12 mouse cellular contexts compared by ENCODE assay signal in genomic region chr10:96828581-96829246, GRCm38 (mm10).
A peak's percentile ranks its signal among the peaks of the same experiment; 100 is the strongest.
DNase-seq lines count a peak whose midpoint lies in the region; ATAC-seq and TF ChIP-seq lines count a peak whose summit lies in the region.
"Had no signal": no experiment of that assay in that cellular context is flagged by ENCODE, and none has a peak within 500 bp of the region (broad histone marks: within the 10 kb centered on the region; RNA-seq: fewer than 3 reads in every experiment).

No protein-coding gene starts in this region.

- peak; percentile 58; the same call in 1 of the 2 replicates for ATAC-seq in forebrain, embryonic 16.5 days
- ATAC-seq in forebrain, embryonic 15.5 days (replicated peaks), result no peak
- ATAC-seq in intestine, postnatal 0 days, result no peak
- ATAC-seq: inflammation-experienced regulatory T-cells, adult 6 months had no signal

- no peak for TF ChIP-seq CTCF in brain, embryonic 14.5 days (IDR thresholded peaks at IDR 0.05; ENCODE audit: borderline replicate concordance, extremely low read depth, insufficient read depth, insufficient read length)
- no peak for TF ChIP-seq CTCF in intestine, postnatal 0 days (IDR thresholded peaks at IDR 0.05; ENCODE audit: low read depth)

- TF ChIP-seq POLR2A in brain, embryonic 14.5 days (IDR thresholded peaks at IDR 0.05; ENCODE audit: borderline replicate concordance, extremely low read depth, insufficient read depth, insufficient read length, poor library complexity, severe bottlenecking), result no peak

- DNase-seq in 3134 (ENCODE audit: extremely low read depth, insufficient read length, low spot score), result peak; percentile 56
- peak; percentile 58 for DNase-seq in brain, embryonic 14.5 days (ENCODE audit: low read depth)
- peak; percentile 78 to 84 for DNase-seq in cerebellum, postnatal 36 days
- no peak for DNase-seq in kidney, postnatal 14 days
- no peak for DNase-seq in adrenal gland, adult 18-20 months (ENCODE audit: low spot score in 2 of 2)
- DNase-seq: adrenal gland, postnatal 25 days; kidney, postnatal 36 days had no signal

- H3K4me2 ChIP-seq in forebrain, embryonic 16.5 days (ENCODE audit: low read length), result no peak overlapping the region
- H3K4me2 ChIP-seq in forebrain, embryonic 15.5 days (replicated peaks), result no peak overlapping the region
- no peak overlapping the region for H3K4me2 ChIP-seq in intestine, postnatal 0 days (replicated peaks; ENCODE audit: low read depth)

- no peaks in the 10 kb centered on the region for H3K27me3 ChIP-seq in forebrain, embryonic 16.5 days (replicated peaks; ENCODE audit: control insufficient read depth, insufficient read depth, low read length)
- no peaks in the 10 kb centered on the region for H3K27me3 ChIP-seq in forebrain, embryonic 15.5 days
- no peaks in the 10 kb centered on the region for H3K27me3 ChIP-seq in intestine, postnatal 0 days (replicated peaks; ENCODE audit: control insufficient read depth, insufficient read depth, low read length)
- H3K27me3 ChIP-seq: megakaryocyte, embryonic 14.5 days had no signal

- H3K9me3 ChIP-seq in forebrain, embryonic 16.5 days (ENCODE audit: control insufficient read depth, low read length), result no peaks in the 10 kb centered on the region
- no peaks in the 10 kb centered on the region for H3K9me3 ChIP-seq in forebrain, embryonic 15.5 days
- no peaks in the 10 kb centered on the region for H3K9me3 ChIP-seq in intestine, postnatal 0 days (ENCODE audit: control insufficient read depth)

- H3K36me3 ChIP-seq in forebrain, embryonic 16.5 days (ENCODE audit: control insufficient read depth, insufficient read depth), result no peaks in the 10 kb centered on the region
- H3K36me3 ChIP-seq in forebrain, embryonic 15.5 days, result no peaks in the 10 kb centered on the region
- no peaks in the 10 kb centered on the region for H3K36me3 ChIP-seq in intestine, postnatal 0 days (ENCODE audit: control insufficient read depth, insufficient read depth)

- WGBS in forebrain, embryonic 16.5 days, result 70% methylated on average over 7 of the region's 7 CpGs
- 76% methylated on average over 7 of the region's 7 CpGs for WGBS in forebrain, embryonic 15.5 days
- 88% methylated on average over 7 of the region's 7 CpGs for WGBS in intestine, postnatal 0 days

- H3K27ac ChIP-seq in forebrain, embryonic 16.5 days (ENCODE audit: low read length), result no peak overlapping the region
- no peak overlapping the region for H3K27ac ChIP-seq in forebrain, embryonic 15.5 days (replicated peaks)
- no peak overlapping the region for H3K27ac ChIP-seq in intestine, postnatal 0 days (ENCODE audit: low read depth, low read length)

- no peak overlapping the region for H3K4me3 ChIP-seq in forebrain, embryonic 16.5 days (replicated peaks; ENCODE audit: low read length)
- no peak overlapping the region for H3K4me3 ChIP-seq in forebrain, embryonic 15.5 days
- no peak overlapping the region for H3K4me3 ChIP-seq in intestine, postnatal 0 days (ENCODE audit: low read depth, low read length)
- H3K4me3 ChIP-seq: megakaryocyte, embryonic 14.5 days had no signal

- H3K4me1 ChIP-seq in forebrain, embryonic 16.5 days (replicated peaks; ENCODE audit: control insufficient read depth, insufficient read depth, low read length), result peaks cover 4% of the 10 kb centered on the region; the same call in 1 of the 2 replicates
- H3K4me1 ChIP-seq in forebrain, embryonic 15.5 days, result peaks cover 7% of the 10 kb centered on the region; the same call in 1 of the 2 replicates
- H3K4me1 ChIP-seq in intestine, postnatal 0 days (replicated peaks; ENCODE audit: control insufficient read depth, insufficient read depth, low read length), result no peaks in the 10 kb centered on the region
- H3K4me1 ChIP-seq: megakaryocyte, embryonic 14.5 days had no signal

- no peak overlapping the region for H3K9ac ChIP-seq in forebrain, embryonic 16.5 days (replicated peaks; ENCODE audit: low read depth, low read length)
- no peak overlapping the region for H3K9ac ChIP-seq in forebrain, embryonic 15.5 days (replicated peaks)
- no peak overlapping the region for H3K9ac ChIP-seq in intestine, postnatal 0 days (ENCODE audit: low read depth, low read length)

Comparison
In these comparisons a context has a peak if more than half of its experiments do, and no peak if none do; other contexts are left out.
1. DNase-seq: peak in 3134 (single experiment), brain, embryonic 14.5 days (single experiment) and cerebellum, postnatal 36 days (2 of 2); none in kidney, postnatal 14 days (single experiment) and adrenal gland, adult 18-20 months (0 of 2).